Mouse (Mus musculus) megakaryocyte, embryonic 14.5 days (primary cell): ENCODE results near the gene Lrch1.

Experiments
- FLI1 ChIP-seq: IDR thresholded peaks from 2 replicates; pipeline ENCODE4 v1.6.1; 2012; ENCODE audit warnings: low read length, inconsistent platforms, mixed read lengths
- GATA1 ChIP-seq: IDR thresholded peaks from 3 replicates; pipeline ENCODE4 v1.6.1; 2012; ENCODE audit warnings: mixed read lengths, low read length, inconsistent platforms, borderline replicate concordance

DNA sequence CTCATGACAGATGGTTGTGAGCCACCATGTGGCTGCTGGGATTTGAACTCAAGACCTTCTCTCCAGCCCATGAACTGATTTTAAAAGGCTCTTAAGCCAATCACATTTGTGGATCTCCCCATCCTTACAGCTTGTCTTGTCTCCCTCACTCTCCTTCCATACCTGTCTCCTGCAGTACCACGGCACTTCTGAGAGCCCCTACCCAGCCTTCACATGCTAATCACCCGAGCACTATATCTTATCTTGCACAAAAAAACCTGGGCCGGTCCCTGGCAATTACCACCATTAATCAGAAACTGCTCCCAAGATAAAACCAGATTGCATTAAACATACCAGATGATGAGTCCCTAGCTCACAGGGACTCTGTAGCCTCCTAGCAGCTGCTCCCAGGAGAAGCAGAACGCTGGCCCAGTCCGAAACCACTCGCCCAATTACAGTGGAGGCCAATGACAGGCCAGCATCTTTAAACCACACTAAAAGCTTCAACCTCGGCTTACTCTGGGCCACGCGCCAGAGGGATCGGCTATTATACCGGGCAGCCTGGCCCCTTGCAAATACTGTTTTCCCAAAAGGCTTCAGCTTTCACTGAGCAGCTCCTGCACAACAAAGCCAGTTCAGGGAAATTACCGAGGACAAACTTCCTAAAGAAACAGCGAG, 63.5 kb downstream of the Lrch1 start:
- TF ChIP-seq GATA1 (no peak), FLI1 (no peak)
